Mouse (Mus musculus): Measurements from ENCODE around the gene Ip6k1.
A peak's percentile ranks its signal among the peaks of the same experiment; 100 is the strongest.

Gene Ip6k1

DNA sequence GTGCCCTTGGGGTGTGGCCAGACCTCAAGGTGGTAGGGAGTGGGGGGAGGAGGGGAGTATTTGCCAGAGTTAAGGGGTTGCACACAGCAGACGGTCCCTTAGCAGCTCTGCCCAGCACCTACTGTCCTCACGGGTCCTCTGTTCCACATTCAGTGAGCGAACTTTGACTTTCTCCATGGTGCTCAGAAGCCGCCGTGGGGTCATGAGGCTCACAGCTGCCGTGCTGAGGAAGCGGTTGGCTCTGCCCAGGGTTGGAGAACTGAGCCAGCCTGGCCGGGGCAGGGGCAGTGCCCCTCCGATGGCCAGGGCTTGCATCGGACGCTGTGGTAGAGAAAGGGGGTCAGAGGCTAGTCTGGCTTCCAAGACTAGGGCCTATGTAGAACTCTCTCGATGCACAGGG is 61.1 kb downstream of the Ip6k1 start:
- no peak for DNase-seq

GRCm38 (mm10) chr9:108065491-108066011 is 63.2 kb downstream of the Ip6k1 start:
- peak in 1 of 2 experiments; percentile 69 for DNase-seq

DNA sequence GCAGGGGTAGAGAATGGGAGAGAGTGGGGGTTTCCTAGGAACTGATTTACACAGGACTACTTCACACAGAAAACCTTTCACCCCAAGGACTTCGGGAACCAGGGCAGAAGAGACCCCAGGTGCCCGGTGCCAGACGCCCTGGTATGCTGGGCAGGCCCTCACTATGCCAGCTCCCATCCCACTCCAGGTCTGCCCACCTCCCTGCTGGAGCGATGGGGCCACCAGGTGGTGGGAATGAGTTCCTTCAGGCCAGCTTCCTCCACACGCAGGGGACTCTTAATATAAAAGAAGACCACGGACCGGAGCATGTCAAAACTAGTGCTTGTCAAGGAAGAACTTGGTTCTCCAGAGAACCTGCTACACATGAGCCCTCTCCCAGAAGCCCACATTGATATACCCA is 64.9 kb downstream of the Ip6k1 start:
- no peak for DNase-seq

DNA sequence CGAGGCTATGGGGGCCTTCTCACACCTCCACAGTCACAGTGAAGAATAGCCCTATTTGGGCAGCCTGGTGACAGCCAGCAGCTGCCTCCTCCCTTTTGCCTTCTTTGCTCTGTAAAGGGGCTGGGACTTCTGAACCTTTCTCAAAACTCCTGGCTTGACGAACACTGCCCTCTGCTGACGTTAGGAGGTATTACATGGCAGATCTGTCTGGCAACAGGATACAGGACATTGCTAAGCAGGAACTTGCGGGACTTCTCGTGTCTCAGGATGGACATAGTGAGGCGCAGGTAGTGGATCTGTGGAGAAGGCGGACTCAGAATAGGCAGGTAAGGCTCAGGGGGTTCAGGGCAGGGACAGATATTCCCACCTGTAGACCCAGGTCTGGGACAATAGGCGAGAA is 65.6 kb downstream of the Ip6k1 start:
- DNase-seq: peak; percentile 68 to 87

- no peak for DNase-seq
These were observed 66.7 kb downstream of the Ip6k1 start for GRCm38 (mm10) chr9:108069007-108069406.

GRCm38 (mm10) chr9:108069529-108069928 is 67.2 kb downstream of the Ip6k1 start:
- no peak for DNase-seq

DNA sequence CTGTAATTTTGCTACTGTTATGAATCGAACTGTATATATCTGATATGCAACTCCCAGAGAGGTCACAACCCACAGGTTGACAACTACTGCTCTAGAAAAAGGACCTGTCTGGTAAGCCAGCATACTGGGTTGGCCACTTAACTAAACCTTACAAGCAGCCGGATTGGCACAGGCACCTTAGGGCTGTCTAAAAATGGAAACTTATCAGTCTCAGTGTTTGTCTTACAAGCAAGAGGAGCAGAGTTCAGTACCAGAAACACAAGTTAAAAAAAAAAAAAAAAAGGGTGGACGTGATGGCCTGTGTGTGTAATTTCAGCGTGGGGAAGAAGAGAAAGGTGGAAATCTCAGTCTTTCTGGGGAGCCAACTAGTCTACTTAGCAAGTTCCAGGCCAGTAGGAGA is 69.5 kb downstream of the Ip6k1 start:
- no peak for DNase-seq

DNA sequence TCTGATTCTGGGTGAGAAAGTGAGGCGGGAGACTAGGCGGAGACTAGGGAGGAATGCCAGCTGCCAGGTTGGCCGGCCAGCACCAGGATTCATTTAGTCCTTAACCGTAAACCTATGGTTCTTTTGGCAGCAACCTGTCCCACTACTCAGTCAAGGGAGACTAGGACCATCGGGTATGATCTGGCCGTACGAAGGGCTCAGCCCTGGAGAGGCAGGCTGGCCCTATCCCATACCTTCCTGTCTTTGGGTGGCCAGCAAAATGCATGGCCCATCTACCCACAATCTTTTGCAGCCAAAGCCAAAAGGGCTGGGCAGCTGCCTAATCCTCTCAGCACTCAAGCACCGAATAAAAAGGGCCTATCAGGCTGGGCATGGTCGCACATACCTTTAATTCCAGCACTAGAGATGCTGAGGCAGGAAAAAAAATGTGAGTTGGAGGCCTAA is 70.2 kb downstream of the Ip6k1 start:
- no peak for DNase-seq

DNA sequence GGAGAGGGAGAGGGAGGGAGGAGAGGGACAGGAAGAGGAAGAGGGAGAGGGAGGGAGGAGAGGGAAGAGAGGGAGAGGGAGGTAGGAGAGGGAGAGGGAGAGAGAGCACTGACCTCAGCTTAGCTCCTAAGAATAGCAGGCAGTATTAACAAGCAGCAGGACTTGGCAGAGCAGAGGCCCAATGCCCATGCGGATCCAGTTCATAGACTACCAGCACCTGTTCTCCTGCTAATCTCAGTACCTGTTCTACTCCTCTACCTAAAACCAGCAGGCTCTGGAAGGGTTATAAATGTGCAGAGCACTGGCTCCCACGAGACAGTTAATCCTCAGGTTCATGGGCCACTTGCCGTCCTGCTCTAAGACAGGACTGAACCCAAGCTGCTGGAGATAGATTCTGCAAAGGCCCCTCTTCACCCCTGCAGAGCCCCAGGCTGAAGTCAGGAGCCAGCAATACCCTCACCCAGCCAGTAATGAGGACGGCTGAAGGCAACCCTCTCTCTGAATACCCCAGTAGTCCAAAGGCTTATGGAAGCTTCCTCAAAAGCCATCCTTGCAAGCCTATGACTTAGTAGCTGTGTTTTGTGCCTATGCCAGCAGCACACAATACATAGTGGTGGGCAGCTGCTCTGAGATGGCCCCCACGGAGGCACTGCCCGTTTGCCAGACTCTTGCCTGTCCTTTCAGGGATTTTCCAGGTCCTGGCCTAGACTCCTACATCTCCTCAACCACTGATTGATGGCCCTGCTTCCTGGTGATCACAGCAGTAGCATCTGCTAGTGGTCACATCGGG is 71.0 kb downstream of the Ip6k1 start:
- no peak for DNase-seq

- no peak for DNase-seq
These were observed 77.9 kb downstream of the Ip6k1 start, which contains the start of gene Mst1 for GRCm38 (mm10) chr9:108080168-108080567. Gene Mst1 (plus strand): TSS chr9:108080436.

GRCm38 (mm10) chr9:108082549-108082948 is 80.2 kb downstream of the Ip6k1 start:
- no peak for DNase-seq

- no peak for DNase-seq
These were observed 80.7 kb downstream of the Ip6k1 start, which contains the start of gene Rnf123 for GRCm38 (mm10) chr9:108082988-108083431. Gene Rnf123 (minus strand): TSS chr9:108083346.

DNA sequence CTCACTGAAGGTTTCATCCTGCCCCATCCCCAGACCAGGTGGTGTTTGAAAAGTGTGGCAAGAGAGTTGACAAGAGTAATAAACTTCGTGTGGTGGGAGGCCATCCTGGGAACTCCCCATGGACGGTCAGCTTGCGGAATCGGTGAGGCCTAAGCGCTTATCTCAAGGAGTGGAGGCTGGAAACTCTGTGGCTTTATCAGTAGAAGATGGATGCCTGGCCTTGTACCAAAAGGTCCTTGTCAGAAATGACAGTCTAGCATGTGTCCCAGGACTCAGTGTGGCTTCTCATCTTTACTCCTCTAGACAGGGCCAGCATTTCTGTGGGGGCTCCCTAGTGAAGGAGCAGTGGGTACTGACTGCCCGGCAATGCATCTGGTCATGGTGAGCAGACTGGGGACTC is 81.3 kb downstream of the Ip6k1 start:
- DNase-seq: no peak

DNA sequence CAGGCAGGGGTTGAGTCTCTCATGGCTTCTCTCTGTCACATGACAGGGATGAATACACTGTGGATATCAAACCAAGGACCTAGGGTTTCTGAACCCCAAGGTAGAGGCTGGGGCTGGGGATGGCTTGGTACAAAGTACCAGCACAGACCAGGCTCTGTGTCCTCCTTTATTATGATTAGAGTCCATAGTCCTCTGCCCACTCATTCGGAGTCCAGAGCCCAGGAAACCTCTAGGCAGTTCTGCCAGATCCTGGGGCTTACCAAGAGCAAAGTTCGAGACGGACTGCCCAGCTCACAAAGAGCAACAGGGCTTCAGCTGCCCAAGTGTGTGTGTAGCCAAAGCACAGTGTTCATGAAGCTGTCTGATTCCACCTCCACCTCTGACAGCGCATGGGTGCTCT is 83.0 kb downstream of the Ip6k1 start:
- DNase-seq: no peak

DNA sequence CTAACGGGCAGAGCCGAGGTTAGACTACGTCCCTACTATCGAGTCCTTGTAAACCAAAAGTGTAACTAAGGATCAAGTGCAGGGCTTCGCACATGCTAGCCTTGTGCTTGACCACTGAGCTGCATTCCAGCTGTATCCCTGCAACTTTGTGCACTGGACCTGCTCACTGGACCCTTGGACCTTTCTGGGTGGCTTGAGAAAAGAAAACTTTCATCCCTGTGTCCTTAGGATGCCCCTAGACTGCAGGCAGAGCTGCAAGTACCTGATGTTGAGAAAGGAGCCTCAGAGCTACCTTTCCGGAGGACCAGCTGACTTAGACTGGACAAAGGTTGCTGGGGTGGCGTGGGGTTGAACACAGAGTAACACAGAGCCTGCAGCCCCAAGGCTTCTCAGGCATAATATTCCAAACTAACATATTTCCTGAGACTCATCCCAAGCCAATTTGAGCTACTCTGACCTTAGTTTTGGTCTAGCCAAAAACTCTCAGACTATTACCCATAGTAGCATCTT is 88.4 kb downstream of the Ip6k1 start:
- DNase-seq: no peak

DNA sequence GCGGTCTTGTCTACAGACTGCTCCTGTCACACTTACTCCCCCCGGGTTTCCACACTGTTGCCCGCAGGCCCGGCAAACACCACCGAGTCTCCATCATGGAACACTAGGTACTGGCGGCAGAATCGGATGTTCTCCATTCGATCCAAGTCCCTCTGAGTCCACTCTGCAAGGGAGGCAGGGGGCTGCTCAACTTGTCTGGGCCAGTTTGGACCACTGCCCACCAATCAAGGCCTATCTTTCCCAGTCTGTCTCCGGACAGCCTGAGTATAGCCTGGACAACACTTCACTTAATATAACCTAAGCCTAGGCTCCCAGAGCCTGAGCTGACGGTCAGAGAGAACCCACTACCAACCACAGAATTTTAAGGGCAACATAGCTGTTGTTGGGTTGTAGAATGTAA is 91.3 kb downstream of the Ip6k1 start:
- DNase-seq: no peak

DNA sequence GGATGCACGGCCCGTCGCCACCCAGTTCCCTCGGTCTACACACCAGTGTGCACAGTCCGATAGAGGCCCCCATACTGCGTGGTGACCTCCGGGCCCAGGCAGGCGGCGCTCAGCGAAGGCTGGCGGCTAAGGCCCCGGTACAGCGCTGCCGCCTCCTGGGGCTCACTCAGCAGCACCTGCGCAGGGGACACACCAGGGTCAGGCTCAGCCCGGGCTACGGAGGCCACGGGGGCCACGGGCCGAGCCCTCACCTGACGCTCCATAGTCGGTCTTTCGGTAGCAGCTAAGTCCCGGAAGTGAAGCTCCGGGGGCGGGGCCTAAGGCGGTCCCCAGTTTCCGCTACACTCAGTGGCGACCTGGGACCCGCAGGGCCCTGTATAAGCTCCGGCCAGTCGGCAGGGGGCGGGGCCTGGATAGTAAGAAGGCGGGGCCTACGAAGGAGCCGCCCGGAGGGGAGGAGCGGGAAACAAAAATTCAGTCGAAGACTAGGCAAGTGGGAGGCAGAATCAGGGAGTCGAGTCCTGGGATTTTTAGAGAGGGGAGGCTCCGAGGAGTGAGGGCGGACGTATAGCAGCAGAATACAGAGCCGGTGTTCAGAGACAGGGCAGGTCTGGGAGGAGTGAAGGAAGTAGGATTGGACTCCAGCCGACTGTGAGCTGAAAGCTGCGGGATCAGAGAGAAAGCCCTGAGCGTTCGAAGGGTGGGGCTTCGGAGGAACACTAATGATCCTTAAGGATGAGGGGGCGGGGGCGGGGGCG is 92.1 kb downstream of the Ip6k1 start, which contains the start of gene Apeh:
Gene Apeh, minus strand, starts transcription at position 423 of the 758 bp plus-strand sequence.
- DNase-seq: peak; percentile 97

DNA sequence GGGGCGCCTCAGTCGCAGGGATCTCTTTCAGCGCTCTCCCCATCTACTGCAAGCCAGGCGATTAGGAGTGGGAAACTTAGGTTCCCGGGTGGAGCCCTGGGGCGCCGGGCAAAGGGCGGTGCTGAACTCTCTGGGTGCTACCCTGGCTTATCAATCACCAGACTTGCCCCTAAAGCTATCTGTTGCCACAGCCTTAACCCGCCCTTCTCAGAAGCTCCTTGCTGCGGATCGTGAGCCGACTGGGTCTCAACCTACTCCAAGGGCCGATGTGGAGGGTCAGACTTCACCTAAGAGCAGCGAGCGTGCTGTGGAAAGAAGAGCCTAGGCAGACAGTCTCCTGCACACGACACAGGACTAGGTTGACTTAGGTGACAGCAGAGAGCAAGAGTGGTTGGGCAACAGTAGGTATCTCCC is 92.7 kb downstream of the Ip6k1 start:
- DNase-seq: no peak

DNA sequence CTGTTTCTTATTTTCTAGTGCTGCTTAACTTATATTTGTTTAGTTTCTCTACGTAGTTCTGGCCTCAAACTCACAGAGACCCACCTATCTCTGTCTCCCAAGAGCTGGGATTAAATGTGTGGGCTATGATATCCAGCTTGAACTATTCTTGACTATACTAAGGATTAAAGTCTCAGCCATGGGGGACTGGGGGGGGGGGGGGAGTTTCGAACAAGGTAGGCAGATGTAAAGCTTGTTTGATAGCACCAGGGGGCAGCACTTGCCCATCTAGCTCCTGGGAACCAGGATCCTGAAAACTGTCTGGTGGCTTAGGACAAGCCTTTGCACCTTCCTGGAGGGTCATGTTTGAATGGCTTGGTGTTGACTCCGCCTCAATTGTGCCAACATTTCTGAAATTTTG is 93.2 kb downstream of the Ip6k1 start:
- peak in 1 of 2 experiments; percentile 74 for DNase-seq

GRCm38 (mm10) chr9:108095949-108096712 is 93.8 kb downstream of the Ip6k1 start:
- no peak for DNase-seq
